Mouse (Mus musculus) small intestine, adult 2 months (tissue): ENCODE results near the gene Rufy2. TPM values are rescaled to one million over a fixed set of nuclear protein-coding genes. Genes with fewer than 3 reads are reported as not detected.

Experiments
- H3K27ac ChIP-seq: fragments of 200-500 bp; 2 replicates; pipeline ENCODE4 v1.5.1; 2012; ENCODE audit warnings: low read depth, low read length, control low read depth, inconsistent platforms; ENCODE audit not compliant: insufficient read depth
- H3K27me3 ChIP-seq: fragments of 200-500 bp; 2 replicates; pipeline ENCODE4 v1.6.1; 2012; ENCODE audit warnings: mild to moderate bottlenecking, moderate library complexity, low read length, inconsistent platforms; ENCODE audit not compliant: control insufficient read depth, insufficient read depth
- H3K36me3 ChIP-seq: fragments of 200-500 bp; 2 replicates; pipeline ENCODE4 v1.6.1; 2012; ENCODE audit warnings: mild to moderate bottlenecking, low read length, control low read depth, inconsistent platforms; ENCODE audit not compliant: control insufficient read depth, insufficient read depth
- H3K4me1 ChIP-seq: fragments of 200-500 bp; 2 replicates; pipeline ENCODE4 v1.6.1; 2012; ENCODE audit warnings: low read length, inconsistent platforms, mixed read lengths; ENCODE audit not compliant: control insufficient read depth, insufficient read depth, insufficient read length
- H3K4me3 ChIP-seq: fragments of 200-500 bp; 2 replicates; pipeline ENCODE4 v1.5.1; 2012; ENCODE audit warnings: low read depth, mild to moderate bottlenecking, control low read depth, inconsistent platforms, low read length, moderate library complexity
- CTCF ChIP-seq: fragments of 200-500 bp; IDR thresholded peaks from 2 replicates; pipeline ENCODE4 v1.5.1; 2012; ENCODE audit warnings: low read depth, mild to moderate bottlenecking, control low read depth, inconsistent platforms, low read length, moderate library complexity, mixed read lengths; ENCODE audit not compliant: insufficient replicate concordance, insufficient read length; ENCODE audit errors: extremely low read depth
- POLR2A ChIP-seq: fragments of 200-500 bp; IDR thresholded peaks from 2 replicates; pipeline ENCODE4 v1.6.1; 2012; ENCODE audit warnings: low read depth, mild to moderate bottlenecking, control low read depth, inconsistent platforms, low read length, moderate library complexity
- WGBS: fragments of 180-500 bp; shearing (Covaris S2); methylation state at CpG from one replicate; pipeline ENCODE4 v1.1.7; 2018; 5-methylcytosine and 5-hydroxymethylcytosine counted together
- polyA plus RNA-seq: library from polyadenylated mRNA; depleted of rRNA; stranded (reverse); fragments of >200 nt; gene quantifications from 2 replicates; pipeline ENCODE4 v1.2.3, GENCODE M21; 2012; rRNA removed

Gene Rufy2
- polyA plus RNA-seq, 1 experiment: 1.1 TPM

GRCm38 (mm10) chr10:63061266-63061665 lies 81.2 kb downstream of the Rufy2 start:
- Histone ChIP-seq H3K36me3 (no peaks in the 10 kb centered on the region), H3K27me3 (no peaks in the 10 kb centered on the region), H3K4me3 (peak overlapping the region; percentile 46), H3K27ac (peak overlapping the region; percentile 87), H3K4me1 (peaks cover 30% of the 10 kb centered on the region; the same call in 1 of the 2 replicates)
- TF ChIP-seq POLR2A (no peak), CTCF (no peak)
- 33% methylated on average over 12 of the region's 12 CpGs for WGBS

GRCm38 (mm10) chr10:63062696-63063095 lies 82.7 kb downstream of the Rufy2 start:
- Histone ChIP-seq H3K4me1 (peaks cover 22% of the 10 kb centered on the region; the same call in 1 of the 2 replicates), H3K36me3 (no peaks in the 10 kb centered on the region), H3K4me3 (no peak overlapping the region), H3K27me3 (no peaks in the 10 kb centered on the region), H3K27ac (no peak overlapping the region; the same call in 1 of the 2 replicates)
- 39% methylated on average over 5 of the region's 5 CpGs for whole genome bisulfite sequencing
- TF ChIP-seq CTCF (no peak), POLR2A (no peak)

GRCm38 (mm10) chr10:63063365-63063764 lies 83.3 kb downstream of the Rufy2 start:
- Histone ChIP-seq H3K27ac (no peak overlapping the region), H3K27me3 (no peaks in the 10 kb centered on the region), H3K36me3 (no peaks in the 10 kb centered on the region), H3K4me3 (no peak overlapping the region), H3K4me1 (peaks cover 21% of the 10 kb centered on the region; the same call in 1 of the 2 replicates)
- 59% methylated on average over 7 of the region's 7 CpGs for WGBS
- TF ChIP-seq POLR2A: no peak
- TF ChIP-seq CTCF: no peak

- 73% methylated on average over 9 of the region's 9 CpGs for WGBS
- H3K27ac ChIP-seq: no peak overlapping the region
- H3K36me3 ChIP-seq: no peaks in the 10 kb centered on the region; the same call in 1 of the 2 replicates
- no peak overlapping the region for H3K4me3 ChIP-seq
- TF ChIP-seq POLR2A: no peak
- no peak for TF ChIP-seq CTCF
- H3K4me1 ChIP-seq: peaks cover 21% of the 10 kb centered on the region; the same call in 1 of the 2 replicates
- H3K27me3 ChIP-seq: no peaks in the 10 kb centered on the region
Observed at GRCm38 (mm10) chr10:63064516-63064915, 84.5 kb downstream of the Rufy2 start.

- TF ChIP-seq POLR2A (no peak), CTCF (no peak)
- Histone ChIP-seq H3K4me1 (peaks cover 16% of the 10 kb centered on the region; the same call in 1 of the 2 replicates), H3K27ac (peak overlapping the region; percentile 53; the same call in 1 of the 2 replicates), H3K36me3 (no peaks in the 10 kb centered on the region; the same call in 1 of the 2 replicates), H3K4me3 (peak overlapping the region; percentile 6; the same call in 1 of the 2 replicates), H3K27me3 (no peaks in the 10 kb centered on the region)
- WGBS: 28% methylated on average over 8 of the region's 8 CpGs
Observed at GRCm38 (mm10) chr10:63065561-63065960, 85.5 kb downstream of the Rufy2 start.

GRCm38 (mm10) chr10:63065988-63066387 lies 86.0 kb downstream of the Rufy2 start:
- TF ChIP-seq POLR2A (no peak), CTCF (peak; percentile 95)
- peak overlapping the region; percentile 53; the same call in 1 of the 2 replicates for H3K27ac ChIP-seq
- 11% methylated on average over 5 of the region's 5 CpGs for WGBS

More at GRCm38 (mm10) chr10:63065988-63066387, 86.0 kb downstream of the Rufy2 start:
- Histone ChIP-seq H3K27me3 (no peaks in the 10 kb centered on the region), H3K4me1 (peaks cover 16% of the 10 kb centered on the region; the same call in 1 of the 2 replicates), H3K4me3 (peak overlapping the region; percentile 6; the same call in 1 of the 2 replicates), H3K36me3 (no peaks in the 10 kb centered on the region; the same call in 1 of the 2 replicates)

Other genes starting within 250 kb of the Rufy2 start
- 46.4 and 77.7 TPM in 2 replicates for gene Ccar1, start 187.9 kb upstream of the Rufy2 start, polyA plus RNA-seq
- gene Tet1, start 71.2 kb upstream of the Rufy2 start, polyA plus RNA-seq: 0.23 and 0.38 TPM in 2 replicates
- gene Slc25a16, start 59.6 kb upstream of the Rufy2 start, polyA plus RNA-seq: 25.3 and 31.0 TPM in 2 replicates
- gene Dna2, start 33.2 kb upstream of the Rufy2 start, polyA plus RNA-seq: 1.4 and 3.0 TPM in 2 replicates
- gene Hnrnph3, start 44.0 kb downstream of the Rufy2 start, polyA plus RNA-seq: 2.7 and 9.4 TPM in 2 replicates
- gene Pbld2, start 44.1 kb downstream of the Rufy2 start, polyA plus RNA-seq: 21.8 and 34.1 TPM in 2 replicates
- gene Pbld1, start 79.9 kb downstream of the Rufy2 start, polyA plus RNA-seq: 4.7 and 6.7 TPM in 2 replicates
- gene Atoh7, start 119.4 kb downstream of the Rufy2 start, polyA plus RNA-seq: 0.08 TPM in 1 of 2 replicates, not detected in the other
- gene Mypn, start 223.7 kb downstream of the Rufy2 start, polyA plus RNA-seq: 0.05 TPM in 2 replicates